Mouse (Mus musculus) kidney, adult 2 months (tissue): ENCODE measurements around the gene Magea4.

Experiments
- CTCF ChIP-seq: fragments of 200-500 bp; conservative IDR thresholded peaks from 2 replicates; pipeline ENCODE4 v1.5.1; 2011; ENCODE audit warnings: low read depth, mild to moderate bottlenecking, control low read depth, low read length, moderate library complexity, mixed read lengths; ENCODE audit not compliant: insufficient read depth, insufficient read length
- POLR2A ChIP-seq: fragments of 200-500 bp; IDR thresholded peaks from one replicate; pipeline ENCODE4 v1.6.1; 2011; ENCODE audit warnings: low read depth, low read length, control low read depth

DNA sequence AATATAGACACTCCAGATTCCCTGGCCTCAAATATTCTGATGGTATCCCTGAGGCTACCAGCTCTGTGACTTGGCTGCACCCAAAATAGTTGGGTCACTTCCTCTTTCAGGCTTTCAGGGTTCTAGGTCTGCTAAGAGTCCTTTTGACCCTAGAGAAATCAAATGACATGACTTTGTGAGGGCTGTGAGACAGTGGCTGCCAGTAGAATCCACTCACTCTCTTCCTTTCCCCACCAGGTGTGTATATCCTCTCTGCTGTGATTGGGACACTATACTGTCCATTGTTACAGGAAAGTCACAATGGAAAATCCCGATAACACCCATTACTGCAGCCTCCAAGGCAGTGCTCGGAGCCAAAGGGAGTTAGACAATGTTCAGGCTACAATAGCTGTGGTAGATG lies at the start of gene Magea4:
- TF ChIP-seq CTCF (no peak), POLR2A (no peak)
